Mouse (Mus musculus) adrenal gland, adult 18-20 months (tissue): ENCODE measurements around the gene Osmr. TPM values are rescaled to one million over a fixed set of nuclear protein-coding genes. Genes with fewer than 3 reads are reported as not detected.
"Not testable (repeated sequence)": the region's sequence is repeated elsewhere in the genome, so short reads cannot be mapped to it uniquely, and the experiment has no call there.

Source experiments
- DNase-seq, 2 experiments: peaks; one replicate each; pipeline ENCODE4 v3.0.0; 2021 to 2022; ENCODE audit warnings: low spot score in 2 of 2
- total RNA-seq, 2 experiments: library from RNA; stranded (reverse); gene quantifications; 1 replicate in 1 of 2; 2 replicates in 1 of 2; pipeline ENCODE4 v1.2.3; 2021

Osmr gene
- total RNA-seq, 2 experiments from 2014 or later: 6.1 to 11.9 TPM

DNA sequence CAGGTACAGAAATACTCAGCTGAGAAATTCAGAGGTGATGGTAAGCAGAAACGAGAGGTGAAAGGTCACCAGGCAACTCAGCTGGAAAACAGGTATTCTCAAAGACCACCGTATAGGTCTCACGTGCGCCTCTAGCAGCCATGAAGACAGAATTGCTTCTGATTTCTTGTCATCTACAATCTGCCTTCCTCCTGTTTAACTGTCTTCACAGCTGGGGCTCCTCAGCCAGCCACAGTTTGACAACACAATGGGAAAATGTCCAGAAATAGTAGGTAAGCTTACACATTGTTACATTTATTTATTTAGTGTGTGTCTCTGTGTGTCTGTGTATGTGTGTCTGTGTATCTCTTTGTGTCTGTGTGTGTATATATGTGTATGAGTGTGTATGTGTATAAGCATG, 12.6 kb downstream of the Osmr start:
- DNase-seq: no peak

DNA sequence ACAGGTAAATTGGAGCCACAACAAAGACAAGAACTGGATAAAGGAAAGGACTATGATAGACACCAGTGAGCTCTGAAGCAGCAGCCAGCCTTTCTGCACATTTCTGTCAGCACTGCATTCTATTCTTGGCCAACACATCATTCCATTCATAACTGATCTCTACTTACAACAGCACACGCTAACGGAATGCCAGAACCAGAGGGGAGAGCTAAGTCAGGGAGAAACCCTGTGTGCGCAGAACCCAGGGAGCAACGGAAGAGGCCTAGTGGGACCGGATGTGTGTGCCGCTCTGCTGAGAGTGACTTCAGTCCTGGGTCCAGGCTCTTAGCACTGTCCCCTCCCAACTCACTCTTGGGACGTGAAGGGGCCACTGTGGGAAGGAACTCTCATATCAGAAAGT, 13.2 kb downstream of the Osmr start:
- DNase-seq: no peak

DNA sequence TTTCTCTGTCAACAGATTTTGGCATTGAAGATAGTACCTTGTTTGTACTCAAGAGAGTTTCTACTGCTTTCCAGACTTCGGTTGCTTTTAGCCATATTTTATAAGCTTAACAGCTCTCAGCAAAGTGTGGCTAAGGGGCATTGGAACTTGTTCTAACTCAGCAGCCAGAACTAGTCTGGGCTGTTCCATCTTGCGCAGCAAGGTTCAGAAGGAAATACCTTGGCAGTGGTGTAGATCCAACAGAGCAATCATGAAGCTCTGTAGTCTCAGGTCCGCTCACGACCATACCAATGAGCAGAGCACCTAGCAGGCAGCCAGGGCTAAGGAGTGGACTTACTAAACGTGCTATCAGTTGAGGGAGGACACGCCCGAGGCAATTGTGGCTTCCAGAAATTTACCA, 15.0 kb downstream of the Osmr start:
- no peak for DNase-seq

DNA sequence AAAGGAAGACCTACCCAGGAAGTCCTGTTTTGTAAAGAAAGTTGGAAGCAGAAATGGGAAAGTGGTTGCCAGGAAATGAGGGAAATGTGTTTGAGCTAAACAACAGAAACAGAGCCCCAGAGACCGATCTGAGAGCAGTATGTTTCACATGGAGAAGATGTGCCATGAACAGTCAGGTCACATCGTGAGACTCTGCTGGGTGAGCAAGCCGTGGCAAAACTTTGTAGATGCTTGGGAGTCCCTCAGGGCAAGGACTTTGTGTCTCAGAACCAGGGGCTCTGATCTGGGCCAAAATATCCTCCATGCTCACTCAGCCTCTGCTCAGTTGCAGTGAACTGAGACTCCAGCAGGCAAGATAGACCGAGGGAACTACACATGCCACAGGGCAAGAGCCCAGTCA, 15.9 kb downstream of the Osmr start:
- DNase-seq: no peak

DNA sequence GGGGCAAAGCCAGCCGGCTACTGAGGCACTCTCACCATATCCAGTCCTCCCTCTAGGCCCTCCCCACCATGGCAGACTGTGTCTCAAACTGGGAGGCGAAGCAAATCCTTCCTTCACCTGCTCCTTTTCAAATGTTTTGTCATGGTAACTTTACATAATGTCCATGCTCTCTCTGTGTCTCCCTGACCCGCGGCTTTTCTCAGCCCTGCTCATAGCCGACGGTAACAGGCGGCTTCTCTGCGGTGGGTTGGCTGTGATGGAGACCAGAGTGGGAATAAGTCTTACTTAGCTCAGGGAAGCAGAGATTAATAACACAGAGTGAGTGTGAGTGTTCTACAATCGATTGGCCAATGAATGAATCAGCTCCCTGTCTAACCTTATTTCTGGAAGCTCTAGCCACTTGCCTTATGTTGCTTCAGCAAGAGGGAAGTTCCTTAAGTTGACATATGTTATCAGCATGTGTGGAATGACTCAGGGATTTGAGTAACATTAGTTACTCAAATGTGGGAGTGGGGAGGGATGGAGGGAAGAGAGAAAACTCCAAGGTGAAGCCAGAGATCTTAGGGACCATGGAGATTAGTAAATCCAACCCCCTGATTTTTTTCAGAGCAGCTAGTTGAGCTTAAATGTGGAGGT, 17.4 kb downstream of the Osmr start:
- no peak for DNase-seq

DNA sequence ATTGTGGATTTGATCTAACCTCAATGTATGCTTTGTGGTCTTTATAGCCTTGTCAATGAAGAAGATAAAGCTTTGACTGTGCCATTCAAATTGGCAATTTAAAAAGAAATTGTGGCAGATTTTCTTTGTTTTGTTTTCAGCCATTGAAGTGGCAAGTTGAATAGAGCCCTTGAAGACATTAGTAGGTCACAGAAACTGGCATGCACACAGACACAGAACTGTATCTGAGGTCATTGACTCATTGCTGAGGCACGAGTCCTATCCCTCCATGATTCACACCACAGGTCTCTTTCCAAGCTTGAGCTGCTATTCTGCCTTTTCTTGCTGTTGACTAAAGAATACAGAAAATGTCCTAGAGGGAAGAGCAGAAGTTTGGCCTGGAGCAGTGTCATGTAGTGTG, 24.9 kb downstream of the Osmr start:
- no peak for DNase-seq

DNA sequence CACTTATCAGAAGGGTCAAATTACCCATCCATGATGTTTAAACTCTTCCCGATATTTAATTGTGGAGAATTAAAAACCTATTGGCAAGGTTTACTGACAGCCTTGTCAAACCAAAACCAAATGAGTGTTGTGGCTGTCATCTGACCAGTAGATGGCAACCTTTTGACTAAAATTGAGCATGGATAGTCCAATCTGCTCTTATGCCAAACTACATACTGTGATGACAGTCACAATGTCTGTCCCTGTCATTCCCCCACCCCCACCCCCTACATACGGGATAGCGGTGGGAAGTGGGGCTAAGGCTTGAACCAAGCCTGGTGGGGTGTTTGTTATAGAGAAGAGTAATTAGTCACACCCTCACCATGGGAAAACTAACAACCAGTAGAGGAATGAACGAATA, 34.6 kb downstream of the Osmr start:
- DNase-seq: no peak

DNA sequence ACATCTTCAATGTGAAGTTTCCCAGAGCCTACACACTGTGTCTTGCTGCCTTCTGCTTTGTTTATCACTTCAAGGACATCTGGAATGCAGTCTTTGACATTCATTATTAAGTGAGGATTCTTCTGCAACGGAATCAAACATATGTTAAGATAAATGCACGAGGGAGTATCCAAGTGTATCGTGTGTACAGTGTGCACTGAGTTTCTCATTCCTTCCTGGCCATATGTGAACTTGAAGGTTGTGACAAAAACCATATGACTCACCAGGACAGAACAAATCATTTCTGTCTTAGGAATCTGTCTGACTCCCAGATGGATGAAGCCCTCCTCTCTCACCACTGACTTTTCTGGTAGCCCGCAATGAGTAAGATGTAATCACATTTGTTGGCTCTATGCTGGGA, 59.0 kb downstream of the Osmr start:
- DNase-seq: no peak

DNA sequence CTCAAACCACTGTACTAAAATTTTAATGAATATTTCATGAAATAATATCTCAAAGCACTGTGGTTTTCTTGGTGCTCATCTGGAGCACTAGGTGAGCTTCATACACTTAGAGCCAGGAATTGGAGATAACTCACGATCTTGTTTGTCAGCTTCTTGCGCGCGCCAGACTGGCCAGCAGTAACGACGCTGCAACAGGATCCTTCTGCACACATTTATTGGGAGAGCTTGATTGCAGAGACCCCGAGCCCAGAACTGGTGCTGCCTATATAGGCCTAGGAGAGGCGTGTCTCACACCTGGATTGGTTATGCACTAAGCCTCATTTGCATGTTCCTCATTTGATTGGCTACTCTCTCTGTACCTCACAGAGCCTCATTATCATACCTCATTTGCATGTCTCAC, 73.6 kb downstream of the Osmr start:
- DNase-seq: not testable (repeated sequence)

DNA sequence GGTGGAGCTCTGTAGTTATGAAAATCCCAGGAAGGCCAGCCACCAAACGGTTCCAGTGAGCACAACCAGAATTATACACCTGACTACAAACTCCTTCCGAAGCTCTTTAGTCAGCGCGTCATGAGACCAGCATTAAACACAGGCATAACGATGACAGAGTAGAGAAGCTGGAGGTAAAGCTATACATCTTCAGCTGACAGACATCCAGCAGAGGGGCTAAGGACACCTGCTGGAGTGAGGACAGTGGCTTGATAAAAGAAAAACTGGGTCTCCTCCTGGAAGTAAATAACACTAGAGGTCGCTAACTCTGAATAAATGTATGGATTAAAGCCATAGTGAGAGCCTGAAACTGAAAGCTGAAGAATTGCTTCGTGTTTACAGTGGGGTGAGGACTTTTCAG, 81.9 kb downstream of the Osmr start:
- DNase-seq: no peak

DNA sequence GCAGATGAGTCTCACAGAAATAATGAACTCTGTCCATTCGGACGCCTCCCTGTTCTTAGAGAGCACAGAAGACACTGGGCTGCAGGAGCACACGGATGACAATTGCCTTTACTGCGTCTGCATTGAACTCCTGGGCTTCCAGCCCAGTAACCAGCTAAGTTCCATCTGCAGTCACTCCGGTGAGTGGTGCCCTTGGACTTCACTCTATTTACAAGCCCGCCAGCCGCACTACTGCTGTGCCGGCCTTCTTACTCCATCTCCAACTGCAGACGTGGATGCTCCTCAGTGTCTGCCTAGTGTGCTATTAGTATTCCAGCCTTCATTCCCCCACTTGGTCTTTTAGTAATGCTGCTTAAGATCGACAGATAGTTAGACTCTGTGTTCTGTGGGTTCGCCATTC, 83.1 kb downstream of the Osmr start:
- no peak for DNase-seq

DNA sequence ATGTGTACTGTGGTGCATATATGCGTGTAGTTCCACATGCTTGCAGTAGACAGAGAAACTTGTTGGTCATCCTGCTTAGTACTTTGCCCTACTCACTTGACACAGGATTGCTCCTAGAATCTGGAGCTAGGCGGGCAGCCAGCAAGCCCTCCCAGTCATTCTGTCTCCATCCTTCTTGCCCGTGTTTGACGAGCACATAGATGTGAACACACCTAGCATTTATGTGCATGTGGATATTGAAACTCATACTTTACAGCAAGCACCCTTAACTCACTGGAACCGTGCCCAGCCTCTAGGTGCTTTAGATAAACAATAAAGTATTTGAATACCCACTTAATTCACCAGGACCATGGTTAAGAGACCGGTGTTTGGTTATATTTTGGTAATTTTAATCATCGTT, 84.8 kb downstream of the Osmr start:
- DNase-seq: no peak

DNA sequence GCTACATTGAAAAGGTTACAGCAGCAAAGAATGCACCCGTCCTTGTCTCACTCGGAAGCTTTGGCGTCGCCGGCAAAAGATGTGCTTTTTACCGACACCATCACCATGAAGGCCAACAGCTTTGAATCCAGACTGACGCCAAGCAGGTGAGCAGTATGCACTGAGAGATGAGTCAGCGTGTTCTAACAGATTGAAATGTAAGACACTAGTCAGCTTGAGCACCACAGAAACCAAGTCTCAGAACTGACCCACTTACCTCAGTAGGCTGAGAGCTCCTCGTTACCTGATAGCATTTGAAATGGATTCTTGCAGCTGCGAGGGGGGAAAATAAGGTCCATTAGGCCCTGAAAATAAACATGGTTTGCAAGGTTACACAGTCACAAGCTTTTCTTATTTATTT, 87.5 kb downstream of the Osmr start:
- no peak for DNase-seq

DNA sequence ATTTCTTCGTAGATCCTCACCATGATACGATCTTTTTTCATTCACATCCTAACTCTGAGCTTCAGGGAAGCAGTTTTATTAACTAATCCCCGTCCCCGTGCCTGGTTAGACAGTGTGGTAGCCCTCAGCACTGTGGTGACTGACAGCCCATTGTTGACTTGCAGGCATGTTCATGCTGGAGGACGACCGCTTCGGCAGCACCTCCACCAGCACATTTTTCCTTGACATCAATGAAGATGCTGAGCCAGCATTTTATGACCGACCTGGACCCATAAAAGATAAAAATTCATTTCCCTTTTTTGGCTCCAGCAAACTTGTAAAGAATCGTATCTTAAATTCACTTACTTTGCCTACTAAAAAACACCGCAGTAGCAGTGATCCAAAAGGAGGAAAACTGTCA, 88.6 kb downstream of the Osmr start:
- no peak for DNase-seq

DNA sequence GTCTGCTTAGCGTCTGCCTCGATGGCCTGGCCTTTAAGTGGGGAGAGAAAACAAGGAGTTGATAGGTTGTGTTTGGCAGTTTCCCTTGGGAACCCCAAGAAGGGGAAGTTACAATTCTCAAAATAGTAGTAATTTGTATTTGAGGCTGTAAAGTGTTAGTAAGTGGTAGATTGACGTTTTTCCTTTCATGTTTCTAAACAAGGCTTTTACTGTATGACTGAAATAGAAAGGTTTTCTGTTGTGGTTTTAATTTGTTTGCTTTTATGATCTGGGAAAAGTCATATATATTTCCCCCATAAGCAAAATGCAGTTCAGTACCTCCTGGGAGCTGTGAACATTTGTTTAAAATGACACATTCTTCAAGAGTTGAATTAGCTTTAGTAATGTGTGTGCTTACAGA, 102.5 kb downstream of the Osmr start:
- DNase-seq: no peak

Other genes starting within 250 kb of the Osmr start
- gene Rictor, start 166.6 kb downstream of the Osmr start, total RNA-seq: 10 to 100 TPM; 18.9 to 26.6 TPM
- gene Lifr, start 215.6 kb upstream of the Osmr start, total RNA-seq: 10 to 100 TPM; 39.1 to 43.0 TPM